Mouse (Mus musculus): ENCODE measurements around the gene Stmn1. TPM values are rescaled to one million over a fixed set of nuclear protein-coding genes. Genes with fewer than 3 reads are reported as not detected.

The Stmn1 gene
- polyA plus RNA-seq, 1 experiment from 2014 or later: 1,415 TPM

GRCm38 (mm10) chr4:134466381-134467262, 1.5 kb upstream of the Stmn1 start:
- H3K9me3 ChIP-seq: no peaks in the 10 kb centered on the region

GRCm38 (mm10) chr4:134467435-134468214, 495 bp upstream of the Stmn1 start:
- Histone ChIP-seq H3K4me2 (replicated peaks) (peak overlapping the region; percentile 95), H3K9me3 (no peaks in the 10 kb centered on the region), H3K27ac (peak overlapping the region; percentile 92; the same call in 1 of the 2 replicates), H3K27me3 (replicated peaks) (no peaks in the 10 kb centered on the region), H3K4me1 (replicated peaks) (no peaks in the 10 kb centered on the region; the same call in 1 of the 2 replicates), H3K36me3 (peaks cover 11% of the 10 kb centered on the region), H3K4me3 (replicated peaks) (peak overlapping the region; percentile 92), H3K9ac (peak overlapping the region; percentile 54)
- peak; percentile 44 for ATAC-seq
- WGBS: under 1% methylated on average over 31 of the region's 31 CpGs

More at GRCm38 (mm10) chr4:134466381-134467262, 1.5 kb upstream of the Stmn1 start:
- H3K4me3 ChIP-seq (replicated peaks): 0 out of 2 replicates have a peak overlapping the region, but pooled peaks have one; percentile 92
- H3K9ac ChIP-seq: 0 out of 2 replicates have a peak overlapping the region, but pooled peaks have one; percentile 54
- 69% methylated on average over 11 of the region's 11 CpGs for WGBS
- peaks cover 8% of the 10 kb centered on the region for H3K36me3 ChIP-seq
- no peaks in the 10 kb centered on the region for H3K27me3 ChIP-seq (replicated peaks)
- no peak overlapping the region for H3K27ac ChIP-seq
- peak overlapping the region; percentile 95 for H3K4me2 ChIP-seq (replicated peaks)
- ATAC-seq: no peak
- H3K4me1 ChIP-seq (replicated peaks): no peaks in the 10 kb centered on the region; the same call in 1 of the 2 replicates

GRCm38 (mm10) chr4:134468578-134469266, 602 bp downstream of the Stmn1 start:
- under 1% methylated on average over 68 of the region's 68 CpGs for WGBS
- H3K4me2 ChIP-seq (replicated peaks): peak overlapping the region; percentile 95
- no peaks in the 10 kb centered on the region for H3K27me3 ChIP-seq (replicated peaks)
- no peaks in the 10 kb centered on the region; the same call in 1 of the 2 replicates for H3K4me1 ChIP-seq (replicated peaks)
- H3K9me3 ChIP-seq: no peaks in the 10 kb centered on the region
- H3K9ac ChIP-seq: peak overlapping the region; percentile 92
- peak overlapping the region; percentile 92 for H3K27ac ChIP-seq
- peak; percentile 92 for ATAC-seq
- peaks cover 12% of the 10 kb centered on the region for H3K36me3 ChIP-seq
- H3K4me3 ChIP-seq (replicated peaks): peak overlapping the region; percentile 92

GRCm38 (mm10) chr4:134469341-134469796, 1.2 kb downstream of the Stmn1 start:
- WGBS: 15% methylated on average over 6 of the region's 6 CpGs
- ATAC-seq: peak; percentile 13

GRCm38 (mm10) chr4:134469985-134470384, 1.9 kb downstream of the Stmn1 start:
- Histone ChIP-seq H3K4me3 (replicated peaks) (no peak overlapping the region), H3K27ac (no peak overlapping the region), H3K27me3 (replicated peaks) (no peaks in the 10 kb centered on the region), H3K36me3 (peaks cover 24% of the 10 kb centered on the region), H3K4me2 (replicated peaks) (peak overlapping the region; percentile 95), H3K9ac (no peak overlapping the region), H3K9me3 (no peaks in the 10 kb centered on the region), H3K4me1 (replicated peaks) (no peaks in the 10 kb centered on the region; the same call in 1 of the 2 replicates)
- WGBS: 60% methylated on average over 3 of the region's 3 CpGs
- no peak for ATAC-seq

More at GRCm38 (mm10) chr4:134469341-134469796, 1.2 kb downstream of the Stmn1 start:
- Histone ChIP-seq H3K9ac (peak overlapping the region; percentile 39; the same call in 1 of the 2 replicates), H3K9me3 (no peaks in the 10 kb centered on the region), H3K27me3 (replicated peaks) (no peaks in the 10 kb centered on the region), H3K4me1 (replicated peaks) (no peaks in the 10 kb centered on the region; the same call in 1 of the 2 replicates), H3K27ac (peak overlapping the region; percentile 20), H3K4me2 (replicated peaks) (peak overlapping the region; percentile 95), H3K36me3 (peaks cover 18% of the 10 kb centered on the region), H3K4me3 (replicated peaks) (peak overlapping the region; percentile 92)

- H3K4me1 ChIP-seq (replicated peaks): no peaks in the 10 kb centered on the region; the same call in 1 of the 2 replicates
- ATAC-seq: no peak
- H3K36me3 ChIP-seq: peaks cover 29% of the 10 kb centered on the region
- no peak overlapping the region for H3K4me2 ChIP-seq (replicated peaks)
- H3K27me3 ChIP-seq (replicated peaks): no peaks in the 10 kb centered on the region
- H3K27ac ChIP-seq: no peak overlapping the region
- H3K4me3 ChIP-seq (replicated peaks): no peak overlapping the region
- no peaks in the 10 kb centered on the region for H3K9me3 ChIP-seq
- H3K9ac ChIP-seq: no peak overlapping the region
These were observed 3.3 kb downstream of the Stmn1 start for GRCm38 (mm10) chr4:134471469-134471868.

GRCm38 (mm10) chr4:134473764-134474163, 5.6 kb downstream of the Stmn1 start:
- Histone ChIP-seq H3K4me1 (replicated peaks) (no peaks in the 10 kb centered on the region; the same call in 1 of the 2 replicates), H3K9me3 (no peaks in the 10 kb centered on the region), H3K4me2 (replicated peaks) (no peak overlapping the region), H3K4me3 (replicated peaks) (no peak overlapping the region), H3K27ac (no peak overlapping the region), H3K27me3 (replicated peaks) (no peaks in the 10 kb centered on the region), H3K9ac (no peak overlapping the region), H3K36me3 (peaks cover 33% of the 10 kb centered on the region)
- WGBS: 69% methylated on average over 4 of the region's 4 CpGs
- ATAC-seq: no peak

GRCm38 (mm10) chr4:134474240-134474639, 6.1 kb downstream of the Stmn1 start:
- Histone ChIP-seq H3K4me2 (replicated peaks) (no peak overlapping the region), H3K9me3 (no peaks in the 10 kb centered on the region), H3K4me3 (replicated peaks) (no peak overlapping the region), H3K27ac (no peak overlapping the region), H3K9ac (no peak overlapping the region), H3K36me3 (peaks cover 33% of the 10 kb centered on the region), H3K4me1 (replicated peaks) (no peaks in the 10 kb centered on the region; the same call in 1 of the 2 replicates), H3K27me3 (replicated peaks) (no peaks in the 10 kb centered on the region)
- 69% methylated on average over 8 of the region's 8 CpGs for WGBS
- ATAC-seq: no peak

GRCm38 (mm10) chr4:134476899-134477298, 8.8 kb downstream of the Stmn1 start:
- no peak overlapping the region for H3K4me3 ChIP-seq (replicated peaks)
- H3K9ac ChIP-seq: no peak overlapping the region
- H3K36me3 ChIP-seq: peaks cover 23% of the 10 kb centered on the region
- H3K9me3 ChIP-seq: no peaks in the 10 kb centered on the region
- ATAC-seq: no peak
- H3K27ac ChIP-seq: no peak overlapping the region
- H3K4me1 ChIP-seq (replicated peaks): no peaks in the 10 kb centered on the region
- 86% methylated on average over 8 of the region's 8 CpGs for WGBS
- H3K4me2 ChIP-seq (replicated peaks): no peak overlapping the region
- H3K27me3 ChIP-seq (replicated peaks): no peaks in the 10 kb centered on the region

GRCm38 (mm10) chr4:134478031-134478430, 9.9 kb downstream of the Stmn1 start:
- H3K36me3 ChIP-seq: peaks cover 22% of the 10 kb centered on the region
- H3K27me3 ChIP-seq (replicated peaks): peaks cover 3% of the 10 kb centered on the region; the same call in 1 of the 2 replicates
- H3K27ac ChIP-seq: no peak overlapping the region
- H3K4me2 ChIP-seq (replicated peaks): no peak overlapping the region
- peak; percentile 86 for ATAC-seq
- H3K9me3 ChIP-seq: no peaks in the 10 kb centered on the region
- H3K4me1 ChIP-seq (replicated peaks): no peaks in the 10 kb centered on the region
- no peak overlapping the region for H3K9ac ChIP-seq
- WGBS: 6% methylated on average over 9 of the region's 9 CpGs
- H3K4me3 ChIP-seq (replicated peaks): no peak overlapping the region

GRCm38 (mm10) chr4:134479839-134480238, 11.7 kb downstream of the Stmn1 start:
- H3K27ac ChIP-seq: no peak overlapping the region
- no peak overlapping the region for H3K9ac ChIP-seq
- H3K36me3 ChIP-seq: peaks cover 10% of the 10 kb centered on the region; the same call in 1 of the 2 replicates
- H3K4me1 ChIP-seq (replicated peaks): no peaks in the 10 kb centered on the region
- H3K4me2 ChIP-seq (replicated peaks): no peak overlapping the region
- WGBS: 90% methylated on average over 4 of the region's 4 CpGs
- ATAC-seq: no peak
- no peaks in the 10 kb centered on the region for H3K9me3 ChIP-seq
- no peak overlapping the region for H3K4me3 ChIP-seq (replicated peaks)
- H3K27me3 ChIP-seq (replicated peaks): peaks cover 3% of the 10 kb centered on the region; the same call in 1 of the 2 replicates

All from intestine, embryonic 15.5 days (tissue).